Mouse (Mus musculus) hindbrain, postnatal 0 days (tissue): ENCODE data around the gene Far2. TPM values are rescaled to one million over a fixed set of nuclear protein-coding genes. Genes with fewer than 3 reads are reported as not detected.

Experiments used
- ATAC-seq: fragments of 200-750 bp; cut with Nextera tagmentation; 2 replicates; pipeline ENCODE4 v1.8.0; 2017; ENCODE audit warnings: mild to moderate bottlenecking, moderate TSS enrichment, moderate library complexity
- DNase-seq: peaks from one replicate; pipeline ENCODE4 v3.0.0-alpha.2; 2015; ENCODE audit warnings: low spot score
- H3K27ac ChIP-seq: fragments of 300-500 bp; sonication (generic); 2 replicates; pipeline ENCODE4 v1.5.1; 2014; ENCODE audit warnings: mild to moderate bottlenecking
- H3K27me3 ChIP-seq: fragments of 300-500 bp; sonication (generic); 2 replicates; pipeline ENCODE4 v1.6.1; 2014; ENCODE audit warnings: low read length, mixed read lengths; ENCODE audit not compliant: insufficient read depth
- H3K36me3 ChIP-seq: fragments of 300-500 bp; sonication (generic); 2 replicates; pipeline ENCODE4 v1.6.1; 2014; ENCODE audit warnings: low read length, mixed read lengths; ENCODE audit not compliant: insufficient read depth
- H3K4me1 ChIP-seq: fragments of 300-500 bp; sonication (generic); 2 replicates; pipeline ENCODE4 v1.6.1; 2014; ENCODE audit warnings: antibody characterized with exemption, low read length, mixed read lengths; ENCODE audit not compliant: insufficient read depth
- H3K4me2 ChIP-seq: fragments of 300-500 bp; sonication (generic); 2 replicates; pipeline ENCODE4 v1.6.1; 2014; ENCODE audit warnings: low read depth, mild to moderate bottlenecking, low read length, moderate library complexity, mixed read lengths
- H3K4me3 ChIP-seq: fragments of 300-500 bp; sonication (generic); 2 replicates; pipeline ENCODE4 v1.5.1; 2014; ENCODE audit warnings: low read length
- H3K9ac ChIP-seq: fragments of 300-500 bp; sonication (generic); replicated peaks from 2 replicates; pipeline ENCODE4 v1.6.1; 2014; ENCODE audit warnings: mild to moderate bottlenecking, low read length, moderate library complexity, mixed read lengths
- H3K9me3 ChIP-seq: fragments of 300-500 bp; sonication (generic); 2 replicates; pipeline ENCODE4 v1.6.1; 2016; ENCODE audit warnings: low read length, mixed read lengths
- CTCF ChIP-seq: IDR thresholded peaks from 2 replicates; pipeline ENCODE4 v1.5.1; 2016; ENCODE audit warnings: antibody characterized with exemption, control low read depth, low read depth
- WGBS: fragments of 180-500 bp; shearing (Covaris S2); extraction: QIAGEN DNeasy Blood & Tissue Kit; methylation state at CpG from one replicate; pipeline ENCODE4 v1.1.7; 2014; 5-methylcytosine and 5-hydroxymethylcytosine counted together
- polyA plus RNA-seq: library from polyadenylated mRNA; unstranded; fragments of >200 nt; fragmentation: Nextera tagmentation; extraction: Ambion mirVana; gene quantifications from 2 replicates; pipeline ENCODE4 v1.2.1, GENCODE M21; 2015
- total RNA-seq: library from RNA; depleted of rRNA; stranded (reverse); fragments of >200 nt; gene quantifications from 2 replicates; pipeline ENCODE4 v1.2.3, GENCODE M21; 2014; rRNA removed

Gene Far2
- total and polyA plus RNA-seq, 2 experiments from 2014 or later, result 30.3 to 31.7 TPM

DNA sequence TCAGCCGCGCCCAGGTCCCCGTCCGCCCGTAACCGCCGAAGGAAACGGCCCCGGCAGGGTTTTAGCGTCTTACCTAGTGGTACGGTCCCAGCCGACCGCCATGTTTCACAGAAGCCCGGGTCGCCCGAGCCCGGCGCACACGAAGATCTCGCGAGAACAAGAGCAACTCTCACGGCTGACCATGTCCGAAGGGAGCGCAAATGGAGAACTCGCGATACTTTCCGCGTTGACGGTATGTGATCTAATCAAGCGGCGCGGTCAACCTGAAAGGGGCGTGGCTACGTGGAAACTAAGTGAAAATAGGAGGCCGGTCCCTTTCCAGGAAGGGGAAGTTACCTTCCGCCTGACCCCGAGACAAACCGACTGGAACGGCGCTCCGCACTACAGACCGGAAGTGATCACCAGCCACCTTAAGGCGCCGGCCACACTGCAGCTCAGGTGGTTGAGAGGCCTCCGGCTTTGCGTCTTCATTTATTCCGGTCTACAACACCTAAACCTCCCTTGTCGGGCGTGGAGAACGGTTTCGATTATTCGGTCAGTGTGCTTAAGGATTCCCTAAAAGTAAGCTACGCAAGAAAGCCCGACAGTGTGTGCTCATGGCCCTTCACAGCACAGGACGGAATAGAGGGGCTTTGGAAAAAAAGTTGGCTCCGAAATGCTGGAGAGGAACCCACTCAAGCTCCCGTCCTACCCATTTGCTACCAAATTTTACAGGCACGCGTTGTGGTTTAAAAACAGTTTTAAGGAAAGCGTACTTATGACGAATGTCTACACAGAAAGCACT, 165.0 kb downstream of the Far2 start, which contains the start of gene Ergic2:
TSS of gene Ergic2 (minus strand) at position 478 of the 784 bp plus-strand sequence.
- H3K4me3 ChIP-seq, result peak within 1 kb of the TSS; percentile 93
- no peaks in the 10 kb centered on the region for H3K9me3 ChIP-seq
- H3K4me1 ChIP-seq, result peaks cover 7% of the 10 kb centered on the region; the same call in 1 of the 2 replicates
- no peaks in the 10 kb centered on the region for H3K36me3 ChIP-seq
- H3K4me2 ChIP-seq, result peak within 1 kb of the TSS; percentile 87
- peak within 1 kb of the TSS; percentile 99 for H3K9ac ChIP-seq
- H3K27me3 ChIP-seq, result no peaks in the 10 kb centered on the region
- H3K27ac ChIP-seq, result peak within 1 kb of the TSS; percentile 91
- ATAC-seq (peak; percentile 99), DNase-seq (peak; percentile 100)
- TF ChIP-seq CTCF, result no peak
- under 1% methylated on average over 61 of the region's 61 CpGs for WGBS

GRCm38 (mm10) chr6:148214765-148215164, 167.7 kb downstream of the Far2 start:
- 5% methylated on average over 5 of the region's 5 CpGs for WGBS
- H3K4me3 ChIP-seq, result no peak overlapping the region
- 0 out of 2 replicates have a peak overlapping the region, but pooled peaks have one; percentile 3 for H3K9ac ChIP-seq
- no peak for ATAC-seq
- H3K9me3 ChIP-seq, result no peaks in the 10 kb centered on the region
- no peak overlapping the region for H3K27ac ChIP-seq
- TF ChIP-seq CTCF, result peak; percentile 84
- H3K4me1 ChIP-seq, result peaks cover 7% of the 10 kb centered on the region; the same call in 1 of the 2 replicates
- peak; percentile 79 for DNase-seq
- H3K4me2 ChIP-seq, result no peak overlapping the region
- no peaks in the 10 kb centered on the region for H3K36me3 ChIP-seq
- no peaks in the 10 kb centered on the region for H3K27me3 ChIP-seq

DNA sequence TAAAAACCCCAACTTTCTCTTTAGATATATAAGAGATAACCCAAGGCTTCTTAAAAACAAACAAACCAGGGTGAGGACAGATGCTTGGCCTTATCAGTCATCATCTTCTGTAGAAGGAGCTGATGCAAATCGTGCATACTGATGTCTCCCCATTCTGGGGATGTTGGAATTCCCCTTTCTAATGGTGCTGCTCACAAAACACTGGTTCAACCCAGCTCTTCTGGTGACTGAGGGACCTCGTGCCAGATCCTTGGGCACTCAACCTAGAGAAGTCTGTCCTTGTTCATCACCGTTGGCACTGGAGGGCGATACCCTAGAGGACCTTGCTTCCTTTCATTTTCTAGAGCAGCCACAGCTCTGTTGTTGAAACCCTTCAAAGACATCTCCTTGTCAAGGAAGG, 169.7 kb downstream of the Far2 start:
- Histone ChIP-seq H3K9ac (no peak overlapping the region), H3K27ac (no peak overlapping the region), H3K27me3 (no peaks in the 10 kb centered on the region), H3K4me3 (no peak overlapping the region), H3K9me3 (no peaks in the 10 kb centered on the region), H3K4me1 (peaks cover 7% of the 10 kb centered on the region; the same call in 1 of the 2 replicates), H3K4me2 (no peak overlapping the region), H3K36me3 (no peaks in the 10 kb centered on the region)
- ATAC-seq (no peak), DNase-seq (no peak)
- WGBS, result 92% methylated on average over 4 of the region's 4 CpGs
- TF ChIP-seq CTCF, result no peak

GRCm38 (mm10) chr6:148218235-148219076, 171.4 kb downstream of the Far2 start:
- no peak for DNase-seq
- Histone ChIP-seq H3K27ac (no peak overlapping the region), H3K9me3 (no peaks in the 10 kb centered on the region), H3K27me3 (no peaks in the 10 kb centered on the region), H3K4me2 (no peak overlapping the region), H3K36me3 (no peaks in the 10 kb centered on the region), H3K4me1 (no peaks in the 10 kb centered on the region), H3K9ac (no peak overlapping the region), H3K4me3 (no peak overlapping the region)
- TF ChIP-seq CTCF, result no peak
- no peak for ATAC-seq
- 86% methylated on average over 2 of the region's 2 CpGs for WGBS

GRCm38 (mm10) chr6:148222686-148223085, 175.6 kb downstream of the Far2 start:
- H3K9me3 ChIP-seq, result no peaks in the 10 kb centered on the region
- no peaks in the 10 kb centered on the region for H3K36me3 ChIP-seq
- 82% methylated on average over 2 of the region's 2 CpGs for WGBS
- no peak overlapping the region for H3K9ac ChIP-seq
- H3K27ac ChIP-seq, result no peak overlapping the region
- no peaks in the 10 kb centered on the region for H3K4me1 ChIP-seq
- no peak for TF ChIP-seq CTCF
- H3K4me2 ChIP-seq, result no peak overlapping the region
- DNase-seq (no peak), ATAC-seq (no peak)
- H3K27me3 ChIP-seq, result no peaks in the 10 kb centered on the region
- no peak overlapping the region for H3K4me3 ChIP-seq

- TF ChIP-seq CTCF, result no peak
- no peak for ATAC-seq
- Histone ChIP-seq H3K9me3 (no peaks in the 10 kb centered on the region), H3K4me2 (no peak overlapping the region), H3K36me3 (no peaks in the 10 kb centered on the region), H3K4me3 (no peak overlapping the region), H3K9ac (no peak overlapping the region), H3K27ac (no peak overlapping the region), H3K27me3 (no peaks in the 10 kb centered on the region), H3K4me1 (no peaks in the 10 kb centered on the region)
- 69% methylated on average over 3 of the region's 3 CpGs for WGBS
- DNase-seq, result no peak
These were observed 180.5 kb downstream of the Far2 start for GRCm38 (mm10) chr6:148227542-148227941.

Other genes with a start within 250 kb of the Far2 start
- 63.1 and 112 TPM in 2 replicates for gene Ergic2, start 165.1 kb downstream of the Far2 start, total RNA-seq
- 204 and 211 TPM in 2 replicates for gene Ergic2, start 165.1 kb downstream of the Far2 start, polyA plus RNA-seq